Mouse (Mus musculus) kidney, adult 9 months (tissue): Measurements from ENCODE around the gene H2-Ab1.

ENCODE experiments used
- DNase-seq: peaks from one replicate; pipeline ENCODE4 v3.0.0; 2022

H2-Ab1 gene

DNA sequence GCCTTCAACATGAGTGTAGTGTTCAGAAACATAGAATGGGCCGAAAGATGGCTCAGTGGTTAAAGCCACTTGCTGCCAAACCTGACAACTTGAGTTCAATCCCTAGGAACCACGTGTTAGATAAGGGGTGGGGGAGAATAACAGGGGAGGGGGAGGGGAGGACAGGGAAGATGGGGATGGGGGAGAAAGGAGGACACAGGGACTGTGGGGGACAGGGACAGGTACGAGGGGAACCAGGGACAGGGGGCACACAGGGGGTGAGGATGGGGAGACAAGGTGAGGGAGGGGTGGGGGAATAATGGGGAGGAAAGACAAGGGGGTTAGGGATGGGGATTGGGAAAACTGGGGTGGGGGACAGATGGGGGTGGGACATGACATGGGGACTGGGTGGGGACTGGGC, 17.1 kb upstream of the H2-Ab1 start:
- DNase-seq = no peak

DNA sequence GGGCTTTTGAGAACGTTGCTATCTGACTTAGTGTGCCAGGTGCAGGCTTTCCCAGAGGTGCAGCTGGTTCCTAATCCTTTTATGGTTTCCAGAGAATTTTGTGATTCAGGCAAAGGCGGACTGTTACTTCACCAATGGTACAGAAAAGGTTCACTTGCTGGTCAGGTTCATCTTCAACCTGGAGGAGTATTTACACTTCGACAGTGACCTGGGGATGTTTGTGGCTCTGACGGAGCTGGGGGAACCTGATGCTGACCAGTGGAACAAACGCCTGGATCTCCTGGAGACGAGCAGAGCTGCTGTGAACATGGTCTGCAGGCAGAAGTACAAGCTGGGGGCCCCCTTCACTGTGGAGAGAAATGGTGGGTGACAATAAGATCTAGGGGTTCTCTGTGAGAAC, 16.6 kb upstream of the H2-Ab1 start:
- no peak for DNase-seq

DNA sequence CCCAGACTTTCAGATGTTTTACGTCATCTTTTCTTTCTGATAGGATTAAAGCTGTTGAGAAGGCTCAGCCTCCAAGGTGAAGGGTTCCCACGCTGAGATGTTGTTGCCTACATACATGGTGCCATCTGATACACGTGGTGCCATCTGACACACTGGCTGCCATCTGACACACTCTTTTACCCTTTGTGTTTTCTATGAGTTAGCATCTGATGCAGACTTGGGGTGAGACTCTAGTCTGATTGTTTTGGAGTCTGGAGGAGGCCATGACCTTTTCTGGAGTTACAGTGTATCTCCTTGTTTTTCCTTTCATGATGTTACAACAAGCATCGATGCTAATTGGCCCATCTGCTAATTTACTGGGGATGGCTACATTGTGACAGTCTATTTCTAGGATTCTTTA, 12.8 kb upstream of the H2-Ab1 start:
- DNase-seq = no peak

DNA sequence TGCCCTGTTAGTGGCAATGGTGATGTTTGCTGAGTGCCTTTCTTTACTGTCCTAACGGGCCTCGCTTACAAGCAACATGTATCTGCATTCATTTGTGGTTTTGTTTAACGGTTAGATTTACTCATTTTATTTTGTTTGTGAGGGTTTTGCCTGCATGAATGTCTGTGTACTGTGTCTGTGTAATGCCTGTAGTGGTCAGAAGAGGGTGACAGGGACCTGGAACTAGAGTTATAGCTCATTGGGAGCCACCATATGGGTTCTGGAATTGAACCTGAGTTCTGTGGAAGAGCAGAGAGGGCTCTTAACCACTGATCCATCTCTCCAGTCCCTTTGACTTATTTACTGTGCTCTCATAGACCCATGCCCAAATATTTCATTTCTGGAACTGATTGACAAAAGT, 10.4 kb upstream of the H2-Ab1 start:
- no peak for DNase-seq

DNA sequence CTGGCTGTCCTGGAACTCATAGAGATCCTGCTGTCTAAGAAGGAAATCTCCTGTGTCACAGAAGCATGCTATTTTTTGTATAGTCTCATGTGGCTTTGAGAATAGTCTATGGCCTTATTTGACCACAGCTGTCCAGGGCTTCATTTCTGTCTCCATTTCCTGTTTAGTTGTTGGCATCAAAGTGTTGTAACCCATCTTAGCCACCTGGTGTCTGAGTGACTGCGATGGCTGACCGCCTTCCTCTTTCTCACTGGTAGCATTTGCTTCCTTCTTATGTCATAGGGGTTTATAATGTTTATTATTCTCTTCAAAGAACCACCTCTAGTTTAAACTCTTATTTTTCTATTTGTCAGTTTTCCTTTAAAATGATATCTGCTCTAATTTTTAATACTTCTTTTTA, 8.7 kb upstream of the H2-Ab1 start:
- no peak for DNase-seq

DNA sequence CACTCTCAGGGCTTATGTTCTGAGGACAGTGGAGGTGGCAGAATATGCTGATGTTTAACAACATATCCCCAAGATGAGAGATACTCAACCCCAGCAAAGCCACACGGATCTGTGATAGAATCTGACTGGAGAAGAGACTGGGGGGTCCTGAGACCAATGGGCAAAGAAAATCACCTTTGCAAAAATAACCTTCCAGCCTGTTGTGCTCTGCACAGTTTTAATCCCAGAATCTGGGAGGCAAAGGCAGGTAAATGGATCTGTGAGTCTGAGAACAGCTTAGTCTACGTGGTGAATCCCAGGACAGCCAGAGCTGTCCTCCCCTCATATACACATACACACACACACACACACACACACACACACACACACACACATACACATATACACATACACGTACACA, 8.1 kb upstream of the H2-Ab1 start:
- DNase-seq = no peak

DNA sequence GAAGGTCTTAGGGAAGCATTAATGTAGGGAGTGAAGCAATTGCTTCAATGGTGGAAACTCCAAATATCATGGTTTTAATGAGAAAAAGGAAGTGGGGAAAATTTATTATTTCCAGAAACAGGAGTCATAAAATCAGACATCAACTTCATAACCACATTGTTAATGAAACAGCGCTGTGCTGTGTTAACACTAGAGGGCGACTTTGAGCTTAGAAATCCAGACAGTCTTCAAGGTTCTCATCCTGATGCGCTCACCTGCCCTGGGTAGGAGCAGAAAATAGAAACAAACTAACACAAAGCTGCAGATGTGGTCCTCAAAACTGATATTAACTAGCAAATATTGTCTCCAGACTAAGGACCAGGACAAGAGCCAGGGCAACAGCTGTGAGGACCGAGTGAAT, 7.6 kb upstream of the H2-Ab1 start:
- peak; percentile 65 for DNase-seq

DNA sequence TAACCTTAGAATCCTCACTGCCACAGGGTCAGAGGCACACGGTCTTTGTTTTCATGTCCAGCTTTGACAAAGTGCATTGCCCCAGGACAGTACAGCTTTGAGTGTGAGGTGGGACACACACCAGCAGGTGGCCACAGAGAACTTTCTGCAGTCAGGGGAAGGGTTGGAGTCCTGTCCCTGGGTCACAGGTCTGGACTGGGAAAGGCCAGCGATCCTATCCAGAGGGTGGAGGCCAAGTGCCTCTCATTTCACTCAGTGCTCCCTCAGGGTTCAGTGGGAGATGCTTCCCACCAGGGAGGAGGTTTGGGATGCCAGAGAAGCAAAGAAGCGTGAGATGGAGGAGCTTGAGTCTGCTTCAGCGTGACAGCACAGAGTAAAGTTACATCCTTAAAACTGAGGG, 5.8 kb upstream of the H2-Ab1 start:
- DNase-seq = no peak

DNA sequence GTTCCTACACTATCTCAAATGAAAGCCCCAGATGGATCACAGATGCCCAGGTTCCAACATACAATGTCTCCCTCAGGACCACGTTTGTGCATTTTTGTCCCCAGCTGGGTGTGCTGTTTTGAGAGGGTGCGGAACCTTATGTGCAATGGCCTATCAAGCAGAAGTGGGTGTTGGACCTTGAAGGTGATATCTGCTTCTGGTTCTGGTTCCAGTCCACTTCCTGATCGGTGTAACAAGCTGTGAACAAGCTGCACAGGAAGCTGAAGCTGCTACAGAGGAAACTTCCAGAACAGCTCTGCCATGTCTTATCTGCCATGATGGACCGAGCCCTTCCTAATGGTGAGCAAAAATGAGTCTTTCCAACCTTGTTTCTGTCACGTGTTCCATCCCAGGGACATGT, 988 bp upstream of the H2-Ab1 start:
- no peak for DNase-seq

DNA sequence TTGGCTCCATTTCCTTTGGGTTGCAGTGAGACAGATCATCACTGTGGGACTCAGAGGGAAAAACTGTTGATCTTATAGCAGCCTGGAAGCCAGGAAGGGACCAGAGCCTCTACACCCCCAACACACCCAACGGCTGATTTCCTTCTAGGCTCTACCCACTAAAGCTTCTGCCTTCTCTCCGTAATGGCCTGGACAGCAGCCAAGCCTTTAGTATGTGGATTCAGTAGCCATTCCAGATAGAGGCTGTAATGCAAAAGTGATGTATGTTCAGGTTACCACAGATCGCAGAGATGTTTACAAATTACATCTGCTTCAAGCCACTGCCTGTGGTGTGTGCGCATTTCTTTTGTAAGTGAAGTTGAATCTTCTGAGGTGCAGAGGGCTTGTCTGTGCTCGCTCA, 3.1 kb downstream of the H2-Ab1 start:
- DNase-seq = no peak

DNA sequence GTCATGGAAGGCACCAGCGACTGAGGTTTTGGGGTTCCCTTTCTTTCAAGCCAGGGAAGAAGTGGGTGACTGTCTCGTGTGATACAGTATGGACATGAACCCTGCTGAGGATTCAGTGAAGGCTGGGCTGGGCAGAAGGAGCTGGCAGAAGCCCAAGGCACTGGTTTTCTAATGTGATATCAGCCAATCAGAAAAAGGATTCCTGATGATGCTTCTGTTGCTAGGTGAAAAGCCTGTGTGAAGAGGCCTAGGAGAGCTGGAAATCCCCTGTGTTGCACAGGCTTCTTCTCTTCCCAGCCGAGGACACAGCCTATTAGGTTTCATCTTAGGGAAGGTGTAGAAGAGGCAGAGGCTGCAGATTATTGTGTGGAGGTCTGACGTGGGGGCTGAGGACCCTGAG, 4.0 kb downstream of the H2-Ab1 start:
- peak; percentile 94 for DNase-seq

DNA sequence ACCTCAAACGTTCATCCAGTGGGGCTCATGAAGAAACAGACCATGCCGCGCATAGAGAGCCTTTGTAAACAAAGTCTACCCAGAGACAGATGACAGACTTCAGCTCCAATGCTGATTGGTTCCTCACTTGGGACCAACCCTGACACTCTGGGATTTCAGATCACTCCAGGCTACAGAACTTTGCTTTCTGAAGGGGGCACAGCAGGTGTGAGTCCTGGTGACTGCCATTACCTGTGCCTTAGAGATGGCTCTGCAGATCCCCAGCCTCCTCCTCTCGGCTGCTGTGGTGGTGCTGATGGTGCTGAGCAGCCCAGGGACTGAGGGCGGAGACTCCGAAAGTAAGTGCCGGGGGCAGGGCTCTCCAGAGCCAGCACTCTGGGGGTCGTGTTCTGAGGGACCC, 5.6 kb downstream of the H2-Ab1 start:
- DNase-seq = peak; percentile 88

DNA sequence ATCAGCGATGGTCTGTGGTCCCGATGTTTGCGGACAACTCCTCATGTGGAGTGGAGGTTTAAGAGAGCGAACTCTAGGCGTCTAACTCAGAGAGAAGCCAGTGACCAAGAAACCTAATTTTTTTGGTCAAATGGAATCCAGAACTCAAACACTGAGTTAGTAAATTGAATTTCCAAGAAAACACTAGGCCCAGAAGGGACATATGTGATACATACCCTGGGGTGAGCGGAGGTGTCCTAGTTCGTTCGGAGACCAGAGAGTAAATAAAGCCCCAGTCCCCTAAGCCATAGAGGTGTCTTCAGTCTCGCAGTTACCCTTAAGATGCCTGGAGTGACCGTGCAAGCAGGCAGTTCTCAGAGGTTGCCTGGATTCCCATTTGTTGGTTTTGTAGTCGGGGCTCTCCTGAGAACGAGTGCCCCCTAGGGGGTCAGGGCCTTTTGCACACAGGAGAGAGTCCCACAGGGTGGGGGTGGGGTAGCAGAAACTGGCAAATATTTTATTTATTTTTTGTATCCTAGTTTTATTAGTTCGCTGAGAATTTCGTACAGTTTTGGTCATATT, 6.4 kb downstream of the H2-Ab1 start:
- peak; percentile 30 for DNase-seq

DNA sequence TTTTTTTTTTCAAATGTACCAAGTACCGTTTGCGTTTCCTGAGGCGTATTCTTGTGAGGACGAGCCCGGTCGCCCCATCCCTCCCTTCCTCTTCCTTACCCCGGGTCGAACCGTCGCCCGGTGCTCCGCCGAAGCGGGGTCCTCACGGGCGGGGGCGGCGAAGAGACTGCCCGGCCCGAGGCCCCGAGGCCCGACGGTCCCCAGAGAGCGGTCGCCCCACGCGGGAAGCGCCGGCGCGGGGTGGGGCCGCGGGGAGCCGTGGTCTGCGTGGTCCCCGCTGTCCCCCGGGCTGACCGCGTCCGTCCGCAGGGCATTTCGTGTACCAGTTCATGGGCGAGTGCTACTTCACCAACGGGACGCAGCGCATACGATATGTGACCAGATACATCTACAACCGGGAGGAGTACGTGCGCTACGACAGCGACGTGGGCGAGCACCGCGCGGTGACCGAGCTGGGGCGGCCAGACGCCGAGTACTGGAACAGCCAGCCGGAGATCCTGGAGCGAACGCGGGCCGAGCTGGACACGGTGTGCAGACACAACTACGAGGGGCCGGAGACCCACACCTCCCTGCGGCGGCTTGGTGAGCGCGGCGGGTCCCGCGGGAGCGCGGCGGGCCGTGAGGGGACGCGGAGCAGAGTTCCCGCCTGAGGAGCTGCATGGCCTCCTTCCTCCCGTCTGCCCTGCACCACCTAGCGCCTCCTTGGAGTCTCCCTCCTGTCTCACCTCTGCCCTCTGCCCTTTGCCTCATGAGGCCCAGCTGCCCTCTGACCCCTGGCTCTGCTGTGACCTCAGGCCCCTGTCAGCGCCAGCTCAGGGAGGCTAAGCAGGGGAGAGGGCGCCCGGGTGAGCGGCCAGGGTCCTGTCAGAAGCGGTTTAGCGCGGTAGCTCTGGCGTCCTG, 7.2 kb downstream of the H2-Ab1 start:
- no peak for DNase-seq

DNA sequence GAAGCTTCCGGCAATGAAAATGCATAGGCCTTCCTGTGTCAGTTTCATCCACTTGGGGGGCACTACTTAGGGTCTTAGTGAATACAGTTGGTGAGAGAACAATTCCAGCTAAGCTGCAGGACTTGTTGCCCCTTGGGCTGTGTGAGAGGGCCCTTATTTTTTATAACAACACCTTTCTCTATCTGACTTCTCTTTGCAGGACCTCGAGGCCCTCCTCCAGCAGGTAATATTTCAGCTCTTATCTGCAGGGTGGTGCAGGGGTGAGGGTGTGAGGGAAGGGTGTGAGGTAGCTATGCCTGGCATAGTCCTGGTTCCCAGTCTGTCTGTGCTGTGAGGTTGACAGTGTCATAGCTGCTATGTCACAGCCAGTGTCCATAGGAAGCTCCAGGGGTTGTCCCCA, 10.8 kb downstream of the H2-Ab1 start:
- no peak for DNase-seq

DNA sequence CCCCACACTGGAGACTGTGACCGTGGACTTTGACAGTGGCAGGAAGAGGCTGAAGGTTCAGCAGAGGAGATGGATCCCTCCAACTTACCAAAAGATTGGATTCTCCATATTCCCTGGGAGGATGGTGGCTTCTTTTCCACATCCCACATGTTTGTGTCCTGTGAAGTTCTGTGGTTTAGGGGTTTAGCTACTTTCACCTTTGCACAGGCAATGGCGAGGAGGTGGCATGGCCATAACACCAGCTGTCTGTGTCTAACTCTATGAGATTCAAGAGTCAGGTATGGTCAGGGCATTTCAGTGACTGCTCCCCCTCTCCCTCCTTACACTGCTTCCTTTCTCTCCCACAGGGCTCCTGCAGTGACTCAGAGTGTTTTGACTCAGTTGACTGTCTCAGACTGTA, 11.3 kb downstream of the H2-Ab1 start:
- no peak for DNase-seq

DNA sequence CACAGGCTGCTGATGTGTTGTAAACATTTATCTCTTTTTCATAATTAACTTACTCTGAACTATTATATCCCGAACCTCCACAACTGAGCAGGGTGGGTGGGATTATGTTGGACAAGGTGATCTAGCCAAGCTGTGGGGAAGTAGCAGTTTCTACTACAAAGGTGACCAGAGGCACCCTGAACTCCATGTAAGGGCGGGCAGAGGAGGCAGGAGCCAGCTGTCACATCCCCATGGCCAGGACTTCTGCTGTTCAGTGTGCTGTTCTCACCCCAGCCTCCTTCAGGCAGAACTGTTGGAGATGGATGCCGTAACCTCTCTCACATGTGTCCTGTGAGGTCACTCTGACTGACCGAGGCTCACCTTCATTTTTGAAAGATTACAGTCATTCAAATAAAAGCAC, 12.3 kb downstream of the H2-Ab1 start:
- DNase-seq = no peak

DNA sequence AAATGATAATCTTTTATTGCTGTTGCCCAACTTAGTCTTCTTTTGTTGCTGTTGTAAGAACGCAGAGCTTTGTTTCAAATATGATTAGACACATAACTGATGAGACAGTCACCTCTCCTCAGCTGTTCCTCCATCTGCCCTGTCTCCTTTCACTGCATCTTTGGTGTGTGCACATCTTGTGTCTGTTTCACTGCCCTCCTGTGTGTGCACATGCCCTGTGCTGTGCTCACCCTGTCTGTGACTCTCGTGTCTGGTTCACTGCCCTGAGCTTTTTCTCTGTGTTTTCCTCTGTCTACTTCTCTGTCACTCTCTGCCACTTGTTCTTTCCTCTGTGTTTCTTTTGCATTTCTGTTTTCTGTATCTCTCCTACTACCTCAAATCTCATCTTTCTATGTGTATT, 12.7 kb downstream of the H2-Ab1 start:
- no peak for DNase-seq

DNA sequence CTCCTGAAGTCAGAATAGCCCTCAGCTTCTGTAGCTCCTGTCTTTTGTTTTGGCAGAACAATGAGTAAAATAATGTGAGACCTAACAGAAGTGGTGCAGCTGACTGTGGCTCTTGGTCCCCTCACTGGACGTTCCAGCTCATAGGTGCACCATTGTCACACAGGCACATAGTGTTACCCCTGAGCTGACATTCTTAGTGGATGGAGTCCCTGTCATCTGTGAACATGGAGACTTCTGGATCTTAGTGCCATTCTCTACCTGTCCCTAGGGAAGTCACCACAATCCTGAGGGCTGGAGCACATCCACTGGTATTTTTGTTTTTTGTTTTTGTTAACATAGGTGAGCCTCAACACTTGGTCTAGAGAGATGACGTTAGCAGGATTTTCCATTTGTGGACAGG, 13.5 kb downstream of the H2-Ab1 start:
- no peak for DNase-seq

DNA sequence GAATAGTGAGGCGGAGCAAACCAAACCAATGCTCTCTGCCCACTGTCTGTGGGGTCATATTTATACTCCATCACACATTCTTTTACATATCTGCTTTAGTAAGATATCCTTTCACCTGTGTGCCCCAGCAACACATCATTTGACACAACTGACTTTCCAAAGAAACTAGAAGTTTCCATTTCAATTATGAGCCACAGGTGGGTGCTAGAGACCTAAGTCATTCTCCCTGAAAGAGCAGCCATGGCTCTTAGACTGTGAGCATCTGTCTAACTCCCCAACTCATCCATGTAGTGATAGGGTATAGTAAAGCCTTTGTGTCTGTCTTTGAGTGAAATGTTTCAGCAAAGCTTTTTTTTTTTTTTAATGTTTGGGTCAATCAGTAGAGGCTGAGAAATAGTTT, 14.6 kb downstream of the H2-Ab1 start:
- DNase-seq = no peak

DNA sequence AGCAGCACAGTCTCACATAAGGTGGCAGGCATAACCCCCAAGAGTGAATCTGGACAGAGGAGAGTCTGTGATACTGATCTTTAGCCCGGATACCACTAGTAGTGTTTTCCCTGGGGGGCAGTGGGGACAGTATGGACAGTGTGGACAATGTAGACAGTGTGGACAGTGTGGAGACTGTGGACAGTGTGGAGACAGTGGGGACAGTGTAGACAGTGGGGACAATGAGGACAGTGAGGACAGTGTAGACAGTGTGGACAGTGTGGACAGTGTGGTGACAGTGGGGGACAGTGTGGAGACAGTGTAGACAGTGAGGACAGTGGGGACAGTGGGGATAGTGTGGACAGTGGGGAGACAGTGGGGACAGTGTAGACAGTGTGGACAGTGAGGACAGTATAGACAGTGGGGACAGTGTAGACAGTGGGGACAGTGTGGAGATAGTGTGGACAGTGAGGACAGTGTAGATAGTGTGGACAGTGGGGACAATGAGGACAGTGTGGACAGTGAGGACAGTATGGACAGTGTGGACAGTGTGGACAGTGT, 23.1 kb downstream of the H2-Ab1 start:
- DNase-seq = no peak

DNA sequence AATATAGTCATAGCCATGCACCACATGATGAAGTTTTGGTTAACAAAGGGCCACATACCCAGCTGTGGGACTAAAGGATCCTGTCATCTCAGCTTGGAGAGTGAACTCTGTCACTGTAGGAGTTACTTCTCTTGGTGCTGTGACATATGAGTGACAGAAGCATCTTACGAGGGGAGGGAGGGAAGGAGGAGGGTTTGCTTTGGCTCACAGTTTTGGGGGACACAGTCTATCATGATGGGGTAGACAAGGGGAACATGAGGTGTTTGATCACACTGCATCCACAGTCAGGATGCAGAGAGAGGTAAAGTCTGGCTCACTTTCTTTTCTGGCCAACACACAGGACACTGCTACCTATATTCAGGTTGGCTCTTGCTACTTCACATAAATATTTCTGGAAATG, 24.3 kb downstream of the H2-Ab1 start:
- no peak for DNase-seq

DNA sequence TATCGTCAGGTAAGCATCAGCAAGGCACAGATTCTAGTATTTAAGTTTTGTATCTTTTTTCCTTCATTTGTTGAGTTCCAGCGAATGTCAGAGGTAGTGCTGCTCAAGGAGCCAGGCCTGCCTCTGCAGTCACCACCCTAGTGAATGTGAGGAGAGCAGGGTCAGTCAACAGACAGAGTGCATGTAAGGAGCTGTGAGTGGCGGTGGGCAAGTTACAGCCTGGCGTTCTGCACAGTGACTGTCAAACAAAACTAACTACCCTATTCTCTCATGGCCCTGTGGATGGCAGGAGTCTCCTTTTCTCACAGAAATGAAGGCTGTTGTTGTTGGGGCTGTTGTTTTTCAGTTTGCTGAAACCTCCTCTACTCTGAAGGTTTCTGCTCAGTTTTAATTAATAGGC, 27.9 kb downstream of the H2-Ab1 start:
- DNase-seq = no peak

DNA sequence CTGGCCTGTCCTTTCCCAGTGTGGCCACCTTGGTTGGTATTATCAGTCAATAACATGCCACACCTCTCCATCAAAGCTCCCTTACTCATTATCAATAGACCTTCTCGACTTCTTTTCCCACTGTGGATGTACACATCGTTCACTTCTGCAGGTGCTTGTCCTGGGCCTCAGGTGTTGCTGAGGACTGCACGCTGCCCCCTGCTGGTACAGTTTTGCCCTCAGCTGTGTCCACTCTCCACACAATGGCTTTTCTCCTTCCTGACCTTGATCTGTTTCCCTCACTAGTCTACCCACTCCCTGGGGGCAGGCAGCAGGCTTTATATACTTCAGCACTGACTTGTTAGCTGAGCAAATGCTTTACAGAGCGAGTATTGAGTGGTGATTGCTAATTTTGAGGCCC, 28.4 kb downstream of the H2-Ab1 start:
- DNase-seq = peak; percentile 53

DNA sequence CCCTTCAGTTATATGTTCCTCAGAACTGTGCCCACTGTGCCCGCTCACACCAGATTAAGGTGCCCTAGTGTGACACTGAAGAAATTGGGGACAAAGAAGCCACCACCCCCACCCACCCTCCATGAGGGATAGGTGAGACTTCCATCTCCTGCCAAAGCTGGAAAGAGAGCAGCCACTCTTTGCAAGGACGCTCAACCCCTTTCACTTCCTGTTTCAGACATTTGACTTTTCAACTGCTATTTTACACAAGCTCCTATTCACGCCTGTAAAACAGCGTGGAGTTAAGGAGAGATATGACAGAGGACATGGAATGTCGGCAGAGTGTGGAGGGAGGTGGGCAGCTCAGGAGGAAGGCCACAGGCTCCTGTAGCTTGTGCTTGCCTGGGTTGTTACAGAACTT, 29.0 kb downstream of the H2-Ab1 start:
- DNase-seq = no peak
